Mouse (Mus musculus): ENCODE measurements around the gene Itgb6. TPM values are rescaled to one million over a fixed set of nuclear protein-coding genes. Genes with fewer than 3 reads are reported as not detected.

Itgb6 gene
- polyA plus RNA-seq, 1 experiment from 2014 or later = 0.09 TPM

DNA sequence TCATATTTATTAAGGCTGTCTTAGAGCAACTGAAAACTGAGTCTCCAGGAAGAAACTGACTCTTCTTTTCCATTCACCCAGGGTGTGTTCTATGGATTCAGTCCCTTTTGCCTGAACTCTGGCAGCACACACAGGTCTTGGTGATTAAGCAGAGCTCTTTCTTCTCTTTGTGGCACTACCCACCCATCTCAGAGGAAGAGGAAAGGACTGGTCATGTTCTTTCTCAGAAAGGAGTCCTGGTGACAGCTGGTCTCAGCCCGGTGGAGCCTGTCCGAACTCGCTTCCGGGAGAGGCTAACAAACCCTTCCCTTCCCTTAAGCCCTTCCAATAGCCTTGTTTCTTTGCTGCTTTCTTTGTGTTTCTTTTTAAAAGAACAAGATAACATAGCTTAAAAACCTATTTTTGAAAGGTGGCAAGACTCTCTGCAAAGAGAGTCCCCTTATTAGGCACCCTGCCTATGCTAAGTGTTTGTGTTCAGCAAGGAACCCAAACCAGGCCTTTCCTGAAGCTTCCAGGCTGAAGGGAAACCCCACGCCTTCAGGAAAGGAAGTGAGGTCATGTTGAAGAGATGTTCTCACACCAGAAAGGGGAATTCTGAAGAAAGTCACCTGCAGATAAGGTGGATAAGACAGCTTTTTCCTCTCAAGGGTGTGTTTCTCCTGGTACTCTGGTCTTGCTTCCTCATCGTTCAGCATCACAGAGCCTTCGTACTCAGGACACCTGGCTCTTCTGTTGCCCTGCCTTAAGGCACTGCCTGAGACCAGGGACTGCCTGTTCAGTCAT, 11.2 kb downstream of the Itgb6 start:
- Histone ChIP-seq H3K4me2 (no peak overlapping the region), H3K4me1 (peaks cover 24% of the 10 kb centered on the region), H3K27me3 (replicated peaks) (no peaks in the 10 kb centered on the region), H3K27ac (no peak overlapping the region), H3K36me3 (replicated peaks) (no peaks in the 10 kb centered on the region), H3K9me3 (no peaks in the 10 kb centered on the region), H3K9ac (no peak overlapping the region), H3K4me3 (no peak overlapping the region)
- no peak for ATAC-seq (replicated peaks)
- WGBS = 73% methylated on average over 7 of the region's 7 CpGs

DNA sequence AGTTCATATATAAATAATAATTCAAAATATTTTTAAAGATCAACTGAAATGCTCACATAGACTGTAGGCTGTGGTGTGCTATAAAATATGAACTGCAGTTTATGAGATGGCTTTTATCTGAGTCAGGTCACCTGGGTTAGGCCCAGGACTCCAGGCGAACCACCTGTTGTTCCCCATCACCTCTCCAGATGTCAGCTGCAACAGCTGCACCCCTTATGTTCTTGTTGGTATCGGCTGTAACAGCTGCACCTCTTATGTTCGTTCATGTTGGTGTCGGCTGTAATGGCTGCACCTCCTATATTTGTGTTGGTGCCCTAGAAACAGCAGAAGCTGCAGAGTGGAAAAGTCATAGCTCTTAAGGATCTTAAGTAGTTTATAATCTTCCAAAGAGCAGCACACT, 12.1 kb downstream of the Itgb6 start:
- ATAC-seq (replicated peaks) = no peak

DNA sequence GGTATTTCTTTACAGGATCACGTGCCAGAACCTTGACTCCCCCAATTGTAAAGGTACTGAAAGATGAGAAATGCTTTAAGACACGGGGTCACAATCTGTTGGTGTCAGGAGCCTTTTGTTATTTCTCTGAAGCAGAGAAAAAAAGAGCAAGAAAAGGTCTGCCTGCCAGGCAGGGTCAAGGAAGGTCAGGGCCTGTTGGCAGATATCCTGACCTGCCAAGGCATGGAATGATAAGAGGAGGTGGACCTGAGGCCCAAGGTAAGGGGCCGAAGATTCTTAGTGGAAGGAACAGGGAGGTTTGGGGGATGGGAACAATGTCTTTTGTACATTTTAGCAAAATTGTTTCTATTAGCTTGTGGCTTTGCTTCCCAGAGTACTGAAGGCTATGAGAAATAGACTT, 13.8 kb downstream of the Itgb6 start:
- Histone ChIP-seq H3K4me3 (no peak overlapping the region), H3K36me3 (replicated peaks) (no peaks in the 10 kb centered on the region), H3K27ac (no peak overlapping the region), H3K27me3 (replicated peaks) (no peaks in the 10 kb centered on the region), H3K4me2 (no peak overlapping the region), H3K4me1 (peaks cover 3% of the 10 kb centered on the region), H3K9me3 (no peaks in the 10 kb centered on the region), H3K9ac (no peak overlapping the region)
- 45% methylated on average over 3 of the region's 3 CpGs for WGBS
- ATAC-seq (replicated peaks) = no peak

More for the DNA sequence above, 12.1 kb downstream of the Itgb6 start:
- Histone ChIP-seq H3K36me3 (replicated peaks) (no peaks in the 10 kb centered on the region), H3K27ac (no peak overlapping the region), H3K9ac (no peak overlapping the region), H3K4me1 (peaks cover 19% of the 10 kb centered on the region), H3K9me3 (no peaks in the 10 kb centered on the region), H3K4me2 (no peak overlapping the region), H3K4me3 (no peak overlapping the region), H3K27me3 (replicated peaks) (no peaks in the 10 kb centered on the region)
- 95% methylated on average over 4 of the region's 4 CpGs for WGBS

DNA sequence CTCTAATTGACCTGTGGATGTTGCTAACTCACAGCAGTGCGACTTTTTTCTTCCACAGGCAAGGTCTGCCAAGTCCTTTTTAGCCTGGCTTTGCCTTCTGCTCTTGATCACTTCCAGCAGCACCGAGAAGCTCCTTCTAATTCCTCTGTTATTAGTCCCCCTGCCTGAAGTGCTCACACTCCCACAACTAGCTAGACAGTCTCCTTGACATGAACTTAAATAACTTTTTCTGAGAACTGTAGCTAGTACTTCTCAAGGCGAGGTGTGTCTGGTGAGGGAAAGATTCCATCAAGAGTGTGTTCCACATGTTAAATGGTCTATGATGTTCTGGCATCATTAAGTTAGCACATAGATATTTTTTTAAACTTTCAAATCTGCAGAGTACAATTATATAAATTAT, 15.6 kb downstream of the Itgb6 start:
- no peaks in the 10 kb centered on the region for H3K27me3 ChIP-seq (replicated peaks)
- no peak overlapping the region for H3K27ac ChIP-seq
- no peak overlapping the region for H3K4me2 ChIP-seq
- ATAC-seq (replicated peaks) = no peak
- WGBS = 94% methylated on average over 3 of the region's 3 CpGs
- H3K9ac ChIP-seq = no peak overlapping the region
- H3K36me3 ChIP-seq (replicated peaks) = no peaks in the 10 kb centered on the region
- no peaks in the 10 kb centered on the region for H3K4me1 ChIP-seq
- H3K4me3 ChIP-seq = no peak overlapping the region
- no peaks in the 10 kb centered on the region for H3K9me3 ChIP-seq

DNA sequence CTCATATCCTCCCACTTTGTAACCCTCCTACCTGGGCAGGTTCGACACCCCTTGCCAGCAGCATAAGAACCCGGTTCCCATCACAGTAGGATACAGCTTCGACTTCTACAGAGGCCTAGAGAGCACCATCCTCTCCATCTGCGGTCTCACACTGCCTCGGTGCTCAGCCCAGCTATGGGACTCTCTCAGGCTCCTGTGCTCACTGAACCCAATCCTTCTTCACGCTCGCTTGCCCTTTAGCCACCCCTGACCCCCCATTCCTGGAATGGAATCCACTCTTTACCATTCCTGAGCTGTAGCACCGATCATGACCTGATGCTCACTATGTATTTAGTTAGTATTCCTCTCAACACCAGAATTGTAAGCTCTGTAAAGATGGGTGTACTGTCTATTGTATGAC, 17.0 kb downstream of the Itgb6 start:
- no peaks in the 10 kb centered on the region for H3K27me3 ChIP-seq (replicated peaks)
- H3K9me3 ChIP-seq = no peaks in the 10 kb centered on the region
- no peak overlapping the region for H3K27ac ChIP-seq
- H3K9ac ChIP-seq = no peak overlapping the region
- H3K4me1 ChIP-seq = no peaks in the 10 kb centered on the region
- ATAC-seq (replicated peaks) = no peak
- no peaks in the 10 kb centered on the region for H3K36me3 ChIP-seq (replicated peaks)
- no peak overlapping the region for H3K4me2 ChIP-seq
- H3K4me3 ChIP-seq = no peak overlapping the region
- WGBS = 89% methylated on average over 8 of the region's 8 CpGs

DNA sequence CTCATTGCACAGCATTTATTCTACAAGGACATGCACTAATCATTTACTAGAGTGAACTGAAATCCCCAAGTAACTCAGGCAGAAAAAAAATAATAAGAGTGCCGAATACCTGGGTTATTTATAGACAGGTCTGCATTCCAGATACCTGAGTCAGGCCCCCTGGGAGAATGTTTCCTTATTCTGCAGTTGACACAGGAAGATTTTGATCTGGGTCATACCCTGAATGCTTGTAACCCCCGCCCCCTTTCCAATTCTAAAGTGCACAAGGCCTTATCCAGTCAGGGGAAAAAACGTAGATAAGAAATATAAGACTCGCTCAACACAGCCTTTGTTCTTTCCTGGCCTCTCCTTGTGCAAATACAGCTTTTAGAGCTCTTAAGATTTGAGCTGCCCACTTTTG, 19.1 kb downstream of the Itgb6 start:
- Histone ChIP-seq H3K36me3 (replicated peaks) (no peaks in the 10 kb centered on the region), H3K4me1 (no peaks in the 10 kb centered on the region), H3K27me3 (replicated peaks) (no peaks in the 10 kb centered on the region), H3K9ac (no peak overlapping the region), H3K4me3 (no peak overlapping the region), H3K9me3 (no peaks in the 10 kb centered on the region), H3K4me2 (no peak overlapping the region), H3K27ac (no peak overlapping the region)
- WGBS = 73% methylated on average over 4 of the region's 4 CpGs
- no peak for ATAC-seq (replicated peaks)

DNA sequence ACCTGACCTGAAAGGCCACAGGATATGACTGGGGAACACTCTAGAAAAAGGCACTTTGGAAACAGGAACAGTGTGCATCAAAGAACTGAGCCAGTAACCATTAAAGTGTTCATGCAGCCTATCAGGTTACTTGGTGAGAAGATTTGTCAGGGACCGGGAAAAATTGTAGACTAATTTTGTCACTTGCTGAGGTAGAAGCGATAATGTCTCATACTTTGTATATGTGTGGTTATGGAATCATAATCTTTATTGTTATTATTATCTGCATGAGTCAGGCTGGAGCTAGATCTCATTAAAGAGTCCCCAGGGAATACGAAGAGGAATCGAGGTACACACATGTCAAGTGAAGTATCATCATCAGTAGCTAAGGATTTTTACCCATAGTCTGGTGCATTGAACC, 21.5 kb downstream of the Itgb6 start:
- H3K9me3 ChIP-seq = no peaks in the 10 kb centered on the region

DNA sequence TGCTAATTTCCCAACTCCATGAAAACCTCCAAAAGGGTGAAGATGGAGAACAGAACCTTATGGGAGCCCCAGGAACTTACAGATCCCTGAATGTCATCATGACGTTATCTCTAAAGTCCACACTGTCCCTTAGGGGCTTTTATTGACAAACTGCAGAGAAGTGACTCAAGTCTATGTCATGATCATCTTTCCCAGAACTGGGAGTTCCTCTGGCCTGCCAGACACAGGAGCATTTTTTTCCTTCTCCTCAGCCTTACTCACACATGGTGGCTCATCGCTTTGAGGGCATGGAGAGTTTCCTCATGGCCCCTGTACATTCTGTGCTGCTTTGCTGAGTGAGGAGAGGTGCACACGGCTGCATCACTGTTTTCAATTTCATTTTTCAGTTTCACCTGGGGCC, 22.4 kb downstream of the Itgb6 start:
- H3K27me3 ChIP-seq (replicated peaks) = no peaks in the 10 kb centered on the region
- H3K36me3 ChIP-seq (replicated peaks) = no peaks in the 10 kb centered on the region
- 92% methylated on average over 3 of the region's 3 CpGs for WGBS
- ATAC-seq (replicated peaks) = no peak
- H3K4me3 ChIP-seq = no peak overlapping the region
- no peaks in the 10 kb centered on the region; the same call in 1 of the 2 replicates for H3K4me1 ChIP-seq
- H3K9ac ChIP-seq = no peak overlapping the region
- H3K9me3 ChIP-seq = no peaks in the 10 kb centered on the region
- no peak overlapping the region for H3K4me2 ChIP-seq
- H3K27ac ChIP-seq = no peak overlapping the region

More for the DNA sequence above, 21.5 kb downstream of the Itgb6 start:
- no peak overlapping the region for H3K27ac ChIP-seq
- 84% methylated on average over 4 of the region's 4 CpGs for WGBS
- H3K27me3 ChIP-seq (replicated peaks) = no peaks in the 10 kb centered on the region
- H3K9ac ChIP-seq = no peak overlapping the region
- no peak overlapping the region for H3K4me2 ChIP-seq
- H3K4me1 ChIP-seq = no peaks in the 10 kb centered on the region; the same call in 1 of the 2 replicates
- H3K36me3 ChIP-seq (replicated peaks) = no peaks in the 10 kb centered on the region
- ATAC-seq (replicated peaks) = no peak
- H3K4me3 ChIP-seq = no peak overlapping the region

DNA sequence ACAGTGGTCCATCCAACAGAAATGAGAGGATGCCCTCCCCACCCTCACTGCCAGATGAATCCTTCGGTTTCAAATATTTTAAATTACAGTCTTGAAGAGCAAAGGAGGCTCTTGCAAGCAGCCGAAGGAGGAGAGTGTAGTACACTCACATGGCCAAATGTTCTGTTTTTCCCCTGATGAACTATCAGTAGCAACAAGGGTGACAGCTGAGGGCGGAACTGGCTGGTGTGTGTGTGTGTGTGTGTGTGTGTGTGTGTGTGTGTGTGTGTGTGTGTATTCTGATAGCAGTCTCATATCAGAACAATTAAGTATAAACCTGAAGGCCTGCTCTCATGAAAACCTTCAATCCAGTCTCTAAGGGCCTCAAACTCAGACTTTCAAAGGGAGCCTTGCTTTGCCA, 22.9 kb downstream of the Itgb6 start:
- Histone ChIP-seq H3K9me3 (no peaks in the 10 kb centered on the region), H3K27me3 (replicated peaks) (no peaks in the 10 kb centered on the region), H3K4me3 (no peak overlapping the region), H3K4me2 (no peak overlapping the region), H3K9ac (no peak overlapping the region), H3K4me1 (no peaks in the 10 kb centered on the region; the same call in 1 of the 2 replicates), H3K27ac (no peak overlapping the region), H3K36me3 (replicated peaks) (no peaks in the 10 kb centered on the region)
- no peak for ATAC-seq (replicated peaks)
- WGBS = 95% methylated on average over 3 of the region's 3 CpGs

DNA sequence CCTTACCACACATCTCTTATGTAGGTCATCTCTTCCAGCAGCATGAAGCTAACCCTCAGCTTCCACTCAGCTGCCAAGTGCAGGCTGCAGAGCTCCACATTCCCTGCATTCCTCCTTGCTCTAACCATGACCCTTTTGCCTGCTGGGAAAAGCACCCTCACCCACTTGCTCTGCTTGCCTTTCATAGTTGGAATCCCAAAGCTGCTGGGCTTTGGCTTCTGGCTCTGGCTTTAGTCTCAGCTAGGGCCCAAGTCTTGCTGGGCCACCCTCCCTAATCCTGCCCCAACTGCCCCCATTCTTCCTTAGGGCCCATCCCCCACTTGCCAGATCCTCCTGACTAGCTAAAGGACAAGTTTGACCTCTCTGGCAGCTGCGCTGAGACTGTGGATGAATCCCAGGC, 24.3 kb downstream of the Itgb6 start:
- Histone ChIP-seq H3K4me2 (no peak overlapping the region), H3K4me1 (no peaks in the 10 kb centered on the region; the same call in 1 of the 2 replicates), H3K27ac (no peak overlapping the region), H3K9me3 (no peaks in the 10 kb centered on the region), H3K36me3 (replicated peaks) (no peaks in the 10 kb centered on the region), H3K4me3 (no peak overlapping the region), H3K9ac (no peak overlapping the region), H3K27me3 (replicated peaks) (no peaks in the 10 kb centered on the region)
- WGBS = 39% methylated on average over 1 of the region's 1 CpGs
- no peak for ATAC-seq (replicated peaks)

DNA sequence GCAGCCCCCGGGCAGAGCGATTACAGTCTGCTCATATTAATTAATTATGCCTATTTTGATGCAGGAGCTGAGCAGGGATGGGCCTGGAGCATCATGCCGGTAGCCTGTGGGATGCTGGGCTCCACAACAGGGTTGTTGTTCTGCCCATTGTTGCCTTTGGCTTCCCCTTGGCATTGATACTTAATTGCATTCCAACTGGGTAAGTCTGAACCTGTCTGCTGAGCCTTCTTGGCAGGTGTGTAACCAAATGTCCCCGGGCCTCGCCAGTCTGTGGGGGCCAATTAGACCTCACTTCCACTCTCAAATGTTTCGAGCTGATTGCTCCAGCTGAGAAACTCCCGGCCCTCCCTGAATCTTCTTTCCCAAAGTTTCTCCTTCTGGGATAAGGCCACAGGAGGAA, 24.9 kb downstream of the Itgb6 start:
- Histone ChIP-seq H3K9ac (no peak overlapping the region), H3K36me3 (replicated peaks) (no peaks in the 10 kb centered on the region), H3K4me2 (no peak overlapping the region), H3K9me3 (no peaks in the 10 kb centered on the region), H3K4me3 (no peak overlapping the region), H3K4me1 (no peaks in the 10 kb centered on the region; the same call in 1 of the 2 replicates), H3K27ac (no peak overlapping the region), H3K27me3 (replicated peaks) (no peaks in the 10 kb centered on the region)
- ATAC-seq (replicated peaks) = peak; percentile 67
- WGBS = 56% methylated on average over 7 of the region's 7 CpGs

DNA sequence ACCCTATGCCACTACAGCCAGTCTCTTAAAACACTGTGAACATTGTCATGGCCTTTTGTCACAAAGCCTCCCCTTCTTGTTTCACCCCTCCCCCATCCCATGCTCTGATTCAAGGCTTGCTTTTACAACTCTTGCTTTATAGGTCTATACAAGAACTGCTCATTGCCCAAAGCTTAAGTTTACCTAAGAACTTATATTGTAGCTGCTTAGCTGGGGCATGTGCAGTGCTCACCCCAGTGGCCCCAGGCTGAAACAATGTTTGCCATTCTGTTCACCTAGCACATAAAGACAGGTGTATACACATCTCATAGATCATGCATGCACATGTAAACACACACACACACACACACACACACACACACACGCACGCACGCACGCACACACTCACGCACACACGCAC, 25.9 kb downstream of the Itgb6 start:
- Histone ChIP-seq H3K4me2 (no peak overlapping the region), H3K36me3 (replicated peaks) (no peaks in the 10 kb centered on the region), H3K27ac (no peak overlapping the region), H3K27me3 (replicated peaks) (no peaks in the 10 kb centered on the region), H3K9me3 (no peaks in the 10 kb centered on the region), H3K4me1 (no peaks in the 10 kb centered on the region; the same call in 1 of the 2 replicates), H3K9ac (no peak overlapping the region), H3K4me3 (no peak overlapping the region)
- 99% methylated on average over 6 of the region's 6 CpGs for WGBS
- ATAC-seq (replicated peaks) = 0 out of 2 replicates have a peak, but pooled peaks have one; percentile 14

DNA sequence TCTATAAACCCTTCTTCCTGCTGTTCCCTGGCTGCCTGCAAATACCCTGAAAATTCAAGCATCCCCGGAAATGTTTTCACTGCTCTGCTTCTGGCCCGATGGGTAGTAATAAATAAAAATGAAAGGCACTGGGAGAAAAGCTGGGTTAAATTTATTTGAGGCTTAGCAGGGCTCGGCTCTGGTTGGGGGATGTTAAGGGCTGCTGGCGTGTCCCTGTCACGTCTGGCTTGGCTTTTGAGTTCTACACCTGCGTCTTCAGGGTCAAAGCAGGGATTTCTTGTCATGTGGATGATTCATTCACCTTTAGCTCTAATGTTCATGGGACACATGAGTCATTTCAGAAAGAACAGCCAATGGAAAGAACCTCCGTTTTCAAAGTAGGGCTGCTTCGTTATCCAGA, 26.7 kb downstream of the Itgb6 start:
- Histone ChIP-seq H3K4me1 (no peaks in the 10 kb centered on the region; the same call in 1 of the 2 replicates), H3K36me3 (replicated peaks) (no peaks in the 10 kb centered on the region), H3K4me3 (no peak overlapping the region), H3K27me3 (replicated peaks) (no peaks in the 10 kb centered on the region), H3K27ac (no peak overlapping the region), H3K9ac (no peak overlapping the region), H3K4me2 (no peak overlapping the region), H3K9me3 (no peaks in the 10 kb centered on the region)
- ATAC-seq (replicated peaks) = no peak
- WGBS = 77% methylated on average over 8 of the region's 8 CpGs

Measured in midbrain, embryonic 15.5 days (tissue).